Mouse (Mus musculus) hindbrain, embryonic 15.5 days (tissue): ENCODE measurements at regions not wholly inside any gene's neighbourhood (a gene's known extent, or its start where the extent isn't known, plus 50 kb on each side); places are given as distances from the start of the nearest gene placed in this dataset.

Experiments used
- ATAC-seq: fragments of 200-750 bp; cut with Nextera tagmentation; 2 replicates; pipeline ENCODE4 v1.8.0; 2017; ENCODE audit warnings: low read depth, moderate number of reproducible peaks, moderate TSS enrichment; ENCODE audit not compliant: low FRiP score
- H3K27ac ChIP-seq: fragments of 300-500 bp; sonication (generic); replicated peaks from 2 replicates; pipeline ENCODE4 v1.5.1; 2015; ENCODE audit warnings: mild to moderate bottlenecking, inconsistent platforms
- H3K27me3 ChIP-seq: fragments of 300-500 bp; sonication (generic); 2 replicates; pipeline ENCODE4 v1.6.1; 2015; ENCODE audit warnings: control low read depth, inconsistent platforms
- H3K36me3 ChIP-seq: fragments of 300-500 bp; sonication (generic); 2 replicates; pipeline ENCODE4 v1.6.1; 2015; ENCODE audit warnings: control low read depth, inconsistent platforms
- H3K4me1 ChIP-seq: fragments of 300-500 bp; sonication (generic); replicated peaks from 2 replicates; pipeline ENCODE4 v1.6.1; 2015; ENCODE audit warnings: control low read depth, inconsistent platforms
- H3K4me2 ChIP-seq: fragments of 300-500 bp; sonication (generic); 2 replicates; pipeline ENCODE4 v1.6.1; 2015; ENCODE audit warnings: moderate library complexity, mild to moderate bottlenecking, inconsistent platforms
- H3K4me3 ChIP-seq: fragments of 300-500 bp; sonication (generic); 2 replicates; pipeline ENCODE4 v1.5.1; 2015; ENCODE audit warnings: mild to moderate bottlenecking, inconsistent platforms
- H3K9ac ChIP-seq: fragments of 300-500 bp; sonication (generic); 2 replicates; pipeline ENCODE4 v1.6.1; 2015; ENCODE audit warnings: inconsistent platforms
- H3K9me3 ChIP-seq: fragments of 300-500 bp; sonication (generic); 2 replicates; pipeline ENCODE4 v1.6.1; 2016; ENCODE audit warnings: control low read depth, inconsistent platforms
- WGBS: fragments of 180-500 bp; shearing (Covaris S2); methylation state at CpG from one replicate; pipeline ENCODE4 v1.1.7; 2015; 5-methylcytosine and 5-hydroxymethylcytosine counted together

DNA sequence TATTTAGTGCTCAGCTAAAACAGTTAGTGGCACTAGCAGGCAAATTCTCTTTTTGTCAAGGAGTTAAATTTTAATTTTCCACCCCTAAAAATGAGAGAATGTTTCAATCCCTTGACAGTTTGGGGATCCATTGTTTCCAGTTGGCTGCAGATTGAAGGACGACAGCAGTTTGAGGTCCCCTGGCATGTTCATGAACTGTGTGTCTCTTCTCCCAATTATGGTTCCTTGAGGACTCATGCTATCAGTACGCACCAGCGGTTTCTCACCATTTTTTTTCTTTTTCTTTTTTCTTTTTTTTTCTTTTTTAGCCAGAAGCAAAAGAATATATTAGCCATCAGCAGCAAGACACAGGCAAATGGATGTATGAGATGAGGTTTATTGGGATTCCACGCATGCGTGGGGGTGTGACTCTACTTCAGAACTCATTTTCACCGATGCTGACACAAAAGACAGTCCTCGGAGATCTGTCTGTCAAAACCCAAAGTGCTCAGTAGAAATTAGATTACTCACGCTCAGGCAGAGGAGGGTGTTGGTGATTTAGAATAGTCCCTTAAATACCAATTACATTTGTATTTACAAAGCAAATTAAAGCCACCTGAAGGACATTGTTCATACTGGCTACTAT, 157.8 kb upstream of the Arrdc4 start:
- Histone ChIP-seq H3K4me1 (peaks cover 21% of the 10 kb centered on the region), H3K27ac (0 out of 2 replicates have a peak overlapping the region, but pooled peaks have one; percentile 48), H3K9ac (no peak overlapping the region), H3K27me3 (no peaks in the 10 kb centered on the region), H3K36me3 (no peaks in the 10 kb centered on the region), H3K4me2 (no peak overlapping the region), H3K9me3 (no peaks in the 10 kb centered on the region), H3K4me3 (no peak overlapping the region)
- 34% methylated on average over 8 of the region's 8 CpGs for WGBS
- ATAC-seq, result no peak

DNA sequence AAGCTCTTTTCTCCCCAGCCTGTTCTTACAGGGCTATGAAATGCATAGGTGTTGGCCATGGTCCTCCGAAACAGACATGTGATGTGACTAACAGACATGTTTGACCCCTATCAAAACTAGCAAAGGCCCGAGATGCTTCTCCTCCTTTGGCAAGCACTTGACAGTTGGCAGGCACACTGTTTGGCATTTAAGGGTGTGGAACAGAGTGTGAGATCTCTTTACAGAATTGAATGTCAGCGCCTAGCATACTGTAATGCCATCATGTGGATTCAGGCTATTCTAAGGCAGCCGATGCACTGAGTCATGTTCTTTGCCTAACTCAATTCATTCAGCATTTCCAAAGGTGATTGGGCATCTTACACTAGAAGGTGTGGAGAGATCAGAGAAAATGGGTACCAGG, 156.8 kb upstream of the Arrdc4 start:
- H3K4me1 ChIP-seq, result peaks cover 21% of the 10 kb centered on the region
- H3K9me3 ChIP-seq, result no peaks in the 10 kb centered on the region
- no peaks in the 10 kb centered on the region for H3K36me3 ChIP-seq
- no peak overlapping the region for H3K27ac ChIP-seq
- H3K4me2 ChIP-seq, result no peak overlapping the region
- H3K27me3 ChIP-seq, result no peaks in the 10 kb centered on the region
- no peak overlapping the region for H3K9ac ChIP-seq
- WGBS, result 88% methylated on average over 4 of the region's 4 CpGs
- no peak overlapping the region for H3K4me3 ChIP-seq
- no peak for ATAC-seq

DNA sequence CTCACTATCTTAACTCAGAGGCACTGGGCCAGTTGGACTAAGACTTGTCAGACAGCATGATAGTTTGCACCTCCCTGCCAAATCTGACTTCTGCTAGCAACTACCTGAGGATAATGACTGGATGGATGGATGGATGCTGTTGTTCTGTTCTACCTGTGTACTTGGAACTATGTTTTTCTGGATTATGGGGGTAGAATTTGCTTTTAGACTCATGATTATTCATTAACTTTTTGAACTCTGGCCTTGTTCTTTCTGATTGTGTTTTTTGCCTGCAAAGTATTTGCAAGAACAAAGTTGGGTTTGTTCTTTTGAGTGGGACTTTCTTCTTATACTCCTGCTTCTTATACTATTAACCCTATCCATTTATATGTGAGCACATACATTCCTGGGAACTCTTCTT, 137.1 kb upstream of the Arrdc4 start:
- Histone ChIP-seq H3K4me3 (no peak overlapping the region), H3K9me3 (no peaks in the 10 kb centered on the region), H3K27me3 (no peaks in the 10 kb centered on the region), H3K4me2 (no peak overlapping the region), H3K36me3 (no peaks in the 10 kb centered on the region), H3K9ac (no peak overlapping the region), H3K27ac (no peak overlapping the region), H3K4me1 (no peaks in the 10 kb centered on the region)
- ATAC-seq, result no peak

DNA sequence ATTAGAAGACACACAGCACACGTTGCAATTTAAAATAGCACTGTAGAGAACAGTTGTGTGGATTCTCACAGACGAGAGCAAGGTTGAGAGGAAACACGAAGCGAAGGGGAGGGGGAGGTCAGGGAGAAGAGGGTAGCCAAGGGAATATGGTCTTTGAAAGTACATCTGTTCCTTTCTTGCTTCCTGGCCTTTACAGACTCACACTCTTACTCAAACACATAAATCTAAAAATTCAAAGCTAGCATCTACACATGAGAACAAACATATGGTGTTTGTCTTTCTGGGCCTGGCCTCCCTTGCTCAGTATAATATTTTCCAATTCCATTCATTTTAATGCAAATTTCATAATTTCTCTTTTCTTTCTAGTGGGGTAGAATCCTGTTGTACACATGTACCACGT, 124.0 kb upstream of the Arrdc4 start:
- Histone ChIP-seq H3K27ac (no peak overlapping the region), H3K36me3 (no peaks in the 10 kb centered on the region), H3K4me2 (no peak overlapping the region), H3K9ac (no peak overlapping the region), H3K9me3 (no peaks in the 10 kb centered on the region), H3K27me3 (no peaks in the 10 kb centered on the region), H3K4me3 (no peak overlapping the region), H3K4me1 (no peaks in the 10 kb centered on the region)
- ATAC-seq, result no peak
- WGBS, result 65% methylated on average over 5 of the region's 5 CpGs

DNA sequence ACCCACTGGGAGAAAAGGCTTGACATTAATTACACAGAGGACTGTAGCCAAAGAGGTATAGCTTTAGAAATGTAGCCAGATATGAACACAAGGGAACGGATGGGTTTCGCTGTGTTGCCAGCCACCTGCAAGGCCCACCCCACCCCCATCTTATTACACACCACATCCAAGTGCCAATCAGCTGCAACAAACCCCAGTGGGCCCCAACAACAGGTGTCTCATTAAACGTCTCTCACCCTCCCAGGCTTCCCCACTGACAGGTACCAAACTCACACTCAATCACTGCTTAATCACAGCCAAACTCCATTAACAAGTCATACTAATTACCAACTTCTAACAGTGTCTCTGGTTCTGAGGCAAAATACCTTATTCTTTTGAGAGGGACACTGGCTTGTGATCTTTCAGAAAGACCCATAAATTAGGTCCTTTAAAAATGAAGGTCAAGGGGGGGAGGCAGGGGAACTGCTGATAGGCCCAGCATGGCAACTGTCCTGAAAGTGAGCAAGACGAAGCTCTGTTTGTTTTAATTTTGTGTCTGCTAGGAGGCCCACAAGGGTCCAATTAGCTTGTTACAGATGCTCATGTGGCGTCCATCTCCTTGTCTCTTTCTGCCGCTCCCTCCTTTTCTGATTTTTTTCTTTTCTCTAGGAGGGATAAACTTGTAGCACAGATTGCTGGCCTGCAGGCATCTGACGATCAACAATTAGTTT, 115.4 kb upstream of the Arrdc4 start:
- no peaks in the 10 kb centered on the region for H3K36me3 ChIP-seq
- no peak overlapping the region for H3K4me3 ChIP-seq
- H3K27me3 ChIP-seq, result no peaks in the 10 kb centered on the region
- no peaks in the 10 kb centered on the region for H3K9me3 ChIP-seq
- H3K27ac ChIP-seq, result no peak overlapping the region
- 0 out of 2 replicates have a peak, but pooled peaks cover 3% of the 10 kb centered on the region for H3K4me1 ChIP-seq
- 37% methylated on average over 7 of the region's 7 CpGs for WGBS
- no peak overlapping the region for H3K9ac ChIP-seq
- no peak overlapping the region for H3K4me2 ChIP-seq
- ATAC-seq, result peak; percentile 51; the same call in 1 of the 2 replicates

DNA sequence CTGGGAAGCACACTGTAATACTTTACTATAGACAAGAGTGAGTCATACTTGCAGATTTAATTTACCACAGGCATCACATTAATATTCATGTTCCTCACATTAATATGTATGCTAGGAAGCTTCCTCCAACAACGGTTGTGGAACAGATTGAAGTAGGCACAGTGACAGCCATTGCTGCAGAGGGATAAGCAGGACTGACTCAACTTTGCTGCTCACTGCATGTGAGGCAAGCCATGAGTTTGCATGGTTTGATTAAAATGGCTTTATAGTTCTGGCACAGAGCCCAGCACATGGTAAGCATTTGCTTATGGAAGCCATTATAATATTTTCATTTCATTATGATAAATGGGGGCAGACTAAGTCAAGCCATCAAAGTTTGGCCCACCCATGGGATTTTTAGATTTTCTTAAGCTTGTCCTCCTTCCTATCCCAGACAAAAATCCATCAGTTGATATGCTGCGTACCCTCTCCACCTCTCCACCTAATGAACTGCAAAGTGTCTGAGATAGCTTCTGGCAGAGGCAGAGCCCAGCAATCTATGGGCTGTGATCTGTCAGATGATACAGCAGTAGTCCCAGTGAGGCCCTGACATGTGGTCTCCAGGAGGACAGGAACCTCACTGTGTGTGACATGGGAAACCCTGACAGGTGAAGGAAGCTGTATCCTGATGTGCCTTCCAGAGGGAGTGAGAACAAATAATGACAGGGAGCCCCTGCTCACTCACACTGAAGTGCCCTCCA, 109.6 kb upstream of the Arrdc4 start:
- H3K36me3 ChIP-seq, result no peaks in the 10 kb centered on the region
- H3K9ac ChIP-seq, result no peak overlapping the region
- H3K27me3 ChIP-seq, result no peaks in the 10 kb centered on the region
- H3K4me1 ChIP-seq, result no peaks in the 10 kb centered on the region
- no peaks in the 10 kb centered on the region for H3K9me3 ChIP-seq
- 0 out of 2 replicates have a peak, but pooled peaks have one; percentile 34 for ATAC-seq
- 45% methylated on average over 2 of the region's 2 CpGs for WGBS
- H3K27ac ChIP-seq, result no peak overlapping the region
- no peak overlapping the region for H3K4me2 ChIP-seq
- no peak overlapping the region for H3K4me3 ChIP-seq

DNA sequence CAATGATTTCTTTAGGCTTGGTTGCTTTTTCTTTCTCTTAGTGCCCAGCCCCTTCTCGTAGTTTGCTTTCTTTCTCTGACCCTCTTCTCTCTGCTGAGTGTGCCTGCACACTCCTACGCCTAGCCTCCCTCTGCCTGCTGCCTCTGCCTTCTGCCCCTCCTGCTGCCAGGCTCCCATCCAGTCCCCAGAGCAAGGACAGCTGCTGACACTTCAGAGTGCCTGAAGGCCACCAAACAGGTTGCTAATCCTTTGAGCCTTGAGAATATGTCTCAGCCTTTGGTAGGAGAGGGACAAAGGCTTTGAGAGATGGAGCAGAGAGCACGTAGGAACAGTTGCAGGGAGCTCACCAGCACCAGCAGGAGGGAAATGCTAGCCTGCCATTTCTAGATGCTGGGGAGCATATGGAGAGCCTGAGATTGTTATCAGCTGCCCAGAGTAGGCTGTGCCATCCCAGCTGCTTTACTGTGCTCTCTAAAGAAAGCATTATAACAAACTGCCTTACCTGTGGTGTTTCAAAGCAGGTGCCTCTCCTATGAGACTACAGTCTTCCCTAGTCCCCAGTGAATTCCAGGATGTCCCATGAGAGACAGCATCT, 103.0 kb upstream of the Arrdc4 start:
- no peak for ATAC-seq
- no peaks in the 10 kb centered on the region for H3K4me1 ChIP-seq
- no peaks in the 10 kb centered on the region for H3K36me3 ChIP-seq
- no peak overlapping the region for H3K4me2 ChIP-seq
- no peaks in the 10 kb centered on the region for H3K9me3 ChIP-seq
- H3K27ac ChIP-seq, result no peak overlapping the region
- H3K27me3 ChIP-seq, result no peaks in the 10 kb centered on the region
- no peak overlapping the region for H3K9ac ChIP-seq
- WGBS, result 39% methylated on average over 3 of the region's 3 CpGs
- H3K4me3 ChIP-seq, result no peak overlapping the region

DNA sequence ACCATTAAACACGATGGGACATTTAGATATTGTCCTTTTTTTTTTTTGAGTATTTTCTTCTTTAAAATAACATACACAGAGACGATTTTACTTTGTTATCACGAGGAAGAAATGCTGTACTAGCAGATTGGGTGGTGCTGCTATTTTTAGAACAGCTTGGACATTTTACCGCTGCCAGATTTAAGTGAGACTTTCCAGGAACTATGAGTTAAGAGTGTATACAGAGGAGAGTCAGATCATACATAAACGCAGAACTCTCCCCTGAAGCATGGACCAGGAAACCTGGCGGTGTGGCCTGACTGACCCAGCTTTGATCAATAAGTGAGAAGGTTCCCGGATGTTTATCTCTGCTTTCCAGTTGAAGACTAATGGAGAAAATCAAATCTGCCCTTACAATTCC, 95.6 kb upstream of the Arrdc4 start:
- no peak for ATAC-seq

DNA sequence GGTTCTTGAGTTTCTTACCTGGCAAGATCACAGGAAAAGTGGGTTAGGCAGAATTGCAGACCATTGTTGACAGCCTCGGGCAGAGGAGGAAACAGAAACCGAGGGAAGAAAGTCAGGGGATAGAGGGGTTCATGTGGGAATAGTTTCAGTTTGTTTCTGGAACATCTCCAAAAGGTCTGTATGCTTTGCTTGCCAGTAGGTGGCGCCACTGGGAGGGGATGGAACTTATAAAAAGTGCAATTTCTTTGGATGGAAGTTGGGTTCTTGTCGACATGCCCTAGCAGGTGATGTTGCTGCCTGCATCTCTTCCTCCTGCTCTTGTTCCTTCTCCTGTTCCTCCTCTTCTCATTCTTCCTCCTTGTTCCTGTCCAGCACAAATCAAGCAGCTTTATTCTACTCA, 94.3 kb upstream of the Arrdc4 start:
- 58% methylated on average over 4 of the region's 4 CpGs for WGBS
- Histone ChIP-seq H3K4me1 (no peaks in the 10 kb centered on the region), H3K9me3 (no peaks in the 10 kb centered on the region)

More for the DNA sequence above, 95.6 kb upstream of the Arrdc4 start:
- Histone ChIP-seq H3K9me3 (no peaks in the 10 kb centered on the region), H3K4me2 (no peak overlapping the region), H3K27me3 (no peaks in the 10 kb centered on the region), H3K4me3 (no peak overlapping the region), H3K36me3 (no peaks in the 10 kb centered on the region), H3K9ac (no peak overlapping the region), H3K27ac (no peak overlapping the region), H3K4me1 (no peaks in the 10 kb centered on the region)
- 80% methylated on average over 7 of the region's 7 CpGs for WGBS

DNA sequence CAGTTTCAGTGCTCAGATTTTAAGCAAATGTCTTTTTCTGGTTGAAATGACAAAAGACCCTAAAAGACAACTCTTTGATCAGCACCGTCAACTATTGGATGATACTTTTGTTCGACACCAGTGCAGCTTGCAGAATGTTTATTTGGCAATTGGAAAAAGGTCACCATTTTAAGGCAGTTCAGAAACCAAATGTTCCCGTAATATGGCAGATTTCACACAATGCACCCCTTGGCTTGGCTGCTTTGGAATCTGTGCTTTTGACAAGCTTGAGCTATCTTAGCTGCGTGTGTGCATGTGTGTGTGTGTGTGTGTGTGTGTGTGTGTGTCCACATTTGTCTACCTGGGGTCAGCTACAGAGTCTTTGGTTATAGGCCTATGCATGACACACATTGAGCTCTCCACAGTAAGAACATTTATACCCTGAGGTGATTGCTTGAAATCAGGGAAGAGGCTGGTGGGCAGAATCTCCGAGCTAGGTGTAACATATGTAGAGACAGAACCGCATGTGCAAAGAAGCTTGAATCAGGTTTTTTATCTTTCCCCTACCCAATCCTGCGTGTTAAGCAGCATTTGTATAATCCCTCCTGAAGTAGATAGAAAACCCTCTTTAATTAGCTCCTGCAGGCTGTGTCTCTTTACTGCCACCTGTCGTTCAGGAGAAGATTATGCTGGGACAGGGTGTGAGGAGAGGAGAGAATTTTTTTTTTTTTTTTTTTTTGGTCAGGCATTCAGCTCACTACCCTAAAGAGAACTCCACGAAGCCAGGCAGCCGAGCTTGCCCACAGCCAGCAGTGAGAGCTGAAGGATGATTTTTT, 85.1 kb upstream of the Arrdc4 start:
- Histone ChIP-seq H3K9ac (no peak overlapping the region), H3K4me1 (no peaks in the 10 kb centered on the region), H3K4me3 (no peak overlapping the region), H3K27ac (no peak overlapping the region), H3K9me3 (no peaks in the 10 kb centered on the region), H3K4me2 (no peak overlapping the region), H3K36me3 (no peaks in the 10 kb centered on the region), H3K27me3 (no peaks in the 10 kb centered on the region)
- ATAC-seq, result 0 out of 2 replicates have a peak, but pooled peaks have one; percentile 48
- WGBS, result 47% methylated on average over 10 of the region's 10 CpGs

More for the DNA sequence above, 94.3 kb upstream of the Arrdc4 start:
- no peak for ATAC-seq
- Histone ChIP-seq H3K27me3 (no peaks in the 10 kb centered on the region), H3K4me3 (no peak overlapping the region), H3K27ac (no peak overlapping the region), H3K4me2 (no peak overlapping the region), H3K9ac (no peak overlapping the region), H3K36me3 (no peaks in the 10 kb centered on the region)

DNA sequence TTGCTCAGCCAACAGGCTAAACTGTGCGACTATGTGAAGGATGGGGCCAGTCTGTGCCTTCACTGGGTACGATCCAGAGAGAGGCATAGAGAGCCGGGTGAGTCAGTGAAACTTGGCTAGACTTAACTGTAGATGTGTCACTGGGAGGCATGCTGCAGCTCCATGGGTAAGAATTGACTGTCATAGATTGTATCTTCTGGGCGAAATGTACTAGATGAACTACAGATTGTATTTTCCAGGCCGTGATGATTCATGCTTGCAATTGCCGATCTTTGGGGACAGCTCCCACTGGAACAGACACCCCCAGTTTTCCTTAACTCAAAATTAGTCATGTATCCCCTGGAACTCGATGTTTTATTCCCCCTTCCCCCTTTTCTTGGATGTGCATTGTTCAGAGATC, 84.5 kb upstream of the Arrdc4 start:
- no peak overlapping the region for H3K4me3 ChIP-seq
- no peaks in the 10 kb centered on the region for H3K27me3 ChIP-seq
- no peaks in the 10 kb centered on the region for H3K9me3 ChIP-seq
- no peaks in the 10 kb centered on the region for H3K4me1 ChIP-seq
- 91% methylated on average over 7 of the region's 7 CpGs for WGBS
- no peak overlapping the region for H3K27ac ChIP-seq
- no peaks in the 10 kb centered on the region for H3K36me3 ChIP-seq
- H3K9ac ChIP-seq, result no peak overlapping the region
- no peak for ATAC-seq
- H3K4me2 ChIP-seq, result no peak overlapping the region
